Mouse (Mus musculus): ENCODE data around the gene Ctsl.

Ctsl gene

DNA sequence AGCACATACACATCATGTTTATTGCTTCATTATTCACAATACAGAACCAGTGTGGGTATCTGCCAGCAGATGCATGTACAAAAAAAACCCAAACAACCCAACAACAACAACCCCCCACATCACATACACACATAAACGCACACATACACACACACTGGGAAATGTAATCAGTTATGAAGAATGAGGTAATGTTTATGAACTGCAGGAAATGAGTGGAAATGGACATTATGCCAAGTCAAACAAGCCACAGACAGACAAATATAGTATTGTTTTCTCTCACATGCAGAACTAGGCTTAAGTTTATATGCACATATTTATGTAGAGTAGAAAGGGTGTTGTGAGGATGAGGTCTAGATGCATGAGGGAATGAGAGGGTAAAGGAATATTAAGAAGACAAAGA is 59.4 kb downstream of the Ctsl start:
- no peak for DNase-seq

DNA sequence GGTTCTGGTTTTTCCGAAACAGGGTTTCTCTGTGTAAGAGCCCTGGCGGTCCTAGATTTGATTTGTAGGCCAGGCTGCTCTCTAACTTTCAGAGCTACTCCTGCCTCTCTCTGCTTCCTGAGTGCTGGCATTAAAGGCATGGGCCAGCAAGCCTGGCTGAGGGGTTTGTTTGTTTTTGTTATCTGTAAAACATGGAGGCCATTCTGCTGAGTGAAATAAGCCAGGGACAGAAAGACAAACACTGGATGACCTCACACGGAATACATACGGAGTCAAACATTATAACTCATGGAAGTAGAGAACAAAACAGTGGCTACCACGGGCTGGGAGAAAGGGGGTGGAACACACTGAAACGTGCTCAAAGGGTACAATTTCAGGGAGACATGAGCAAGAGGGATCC is 60.1 kb downstream of the Ctsl start:
- DNase-seq: no peak

- no peak for DNase-seq
Measured at GRCm38 (mm10) chr13:64309842-64310241, 60.8 kb downstream of the Ctsl start.

All from cerebellum, adult 8-10 months (tissue).